Mouse (Mus musculus) urinary bladder, postnatal 36 days (tissue): ENCODE results near the gene Bcl7c.
"Not testable (repeated sequence)": the region's sequence is repeated elsewhere in the genome, so short reads cannot be mapped to it uniquely, and the experiment has no call there.

Experiments used
- DNase-seq, 2 experiments: peaks; one replicate each; pipeline ENCODE4 v3.0.0; 2022; ENCODE audit warnings: low spot score in 2 of 2, mixed read lengths in 1 of 2

Gene Bcl7c

GRCm38 (mm10) chr7:127716992-127717391 lies 8.3 kb upstream of the Bcl7c start:
- peak; percentile 61 to 72 for DNase-seq

- DNase-seq, result no peak
These were observed 6.1 kb upstream of the Bcl7c start for GRCm38 (mm10) chr7:127714816-127715215.

- peak; percentile 76 to 81 for DNase-seq
These were observed 4.0 kb upstream of the Bcl7c start, which contains the start of gene Ctf1 for GRCm38 (mm10) chr7:127712461-127713385. Gene Ctf1 (plus strand): TSS chr7:127712736.

GRCm38 (mm10) chr7:127711456-127711855 lies 2.7 kb upstream of the Bcl7c start:
- DNase-seq, result no peak

- no peak for DNase-seq
These were observed 2.3 kb upstream of the Bcl7c start for GRCm38 (mm10) chr7:127711031-127711430.

- DNase-seq, result no peak
These were observed 687 bp upstream of the Bcl7c start for GRCm38 (mm10) chr7:127709261-127709979.

- DNase-seq, result no peak
These were observed 851 bp downstream of the Bcl7c start for GRCm38 (mm10) chr7:127707957-127708206.

- no peak for DNase-seq
These were observed 1.4 kb downstream of the Bcl7c start for GRCm38 (mm10) chr7:127707045-127707956.

GRCm38 (mm10) chr7:127705706-127706105 lies 3.0 kb downstream of the Bcl7c start:
- no peak for DNase-seq

- DNase-seq, result no peak
These were observed 4.1 kb downstream of the Bcl7c start for GRCm38 (mm10) chr7:127704598-127704997.

- DNase-seq, result no peak
These were observed 5.1 kb downstream of the Bcl7c start for GRCm38 (mm10) chr7:127703561-127704178.

GRCm38 (mm10) chr7:127700712-127701331 lies 7.9 kb downstream of the Bcl7c start:
- no peak for DNase-seq

GRCm38 (mm10) chr7:127698986-127699385 lies 9.7 kb downstream of the Bcl7c start:
- DNase-seq, result no peak

GRCm38 (mm10) chr7:127693730-127694129 lies 15.0 kb downstream of the Bcl7c start:
- not testable (repeated sequence) for DNase-seq

GRCm38 (mm10) chr7:127693290-127693689 lies 15.4 kb downstream of the Bcl7c start:
- no peak for DNase-seq

GRCm38 (mm10) chr7:127691221-127691989 lies 17.3 kb downstream of the Bcl7c start:
- peak; percentile 55 to 72 for DNase-seq

- no peak for DNase-seq
These were observed 19.0 kb downstream of the Bcl7c start for GRCm38 (mm10) chr7:127689626-127690280.

- no peak for DNase-seq
These were observed 19.8 kb downstream of the Bcl7c start for GRCm38 (mm10) chr7:127688935-127689334.

- DNase-seq, result no peak
These were observed 21.8 kb downstream of the Bcl7c start for GRCm38 (mm10) chr7:127686740-127687449.
